Mouse (Mus musculus) testis, adult 10 weeks (tissue): Measurements from ENCODE around the gene Gm8978. TPM values are rescaled to one million over a fixed set of nuclear protein-coding genes. Genes with fewer than 3 reads are reported as not detected.

Experiments
- polyA plus RNA-seq: library from polyadenylated mRNA; stranded (reverse); fragments of 350-450 nt; fragmentation: Illumina TruSeq; extraction: RNeasy Lipid Tissue Mini Kit (QIAGEN cat#74804); gene quantifications from one replicate; pipeline ENCODE4 v1.2.3, GENCODE M21; 2014; ENCODE audit warnings: low read depth, low replicate concordance

The Gm8978 gene
- polyA plus RNA-seq = not detected

GRCm38 (mm10) chr19:33625152-33625551 is at the start of gene Gm8978:
Gm8978 (minus strand) TSS chr19:33625252.

Other genes starting within 250 kb of the Gm8978 start
- gene Rnls, start 233.0 kb downstream of the Gm8978 start, polyA plus RNA-seq = 183 TPM
- gene Lipo4, start 107.5 kb downstream of the Gm8978 start, polyA plus RNA-seq = 0.11 TPM
- gene Lipo2, start 126.1 kb upstream of the Gm8978 start, polyA plus RNA-seq = 10.2 TPM
- 21.2 TPM for gene Lipo3, start 136.7 kb upstream of the Gm8978 start, polyA plus RNA-seq
- not detected for gene Lipo1, start 162.2 kb upstream of the Gm8978 start, polyA plus RNA-seq